Mouse (Mus musculus) neural tube, embryonic 11.5 days (tissue): ENCODE measurements around the gene Sdk2. TPM values are rescaled to one million over a fixed set of nuclear protein-coding genes. Genes with fewer than 3 reads are reported as not detected.
A peak's percentile ranks its signal among the peaks of the same experiment; 100 is the strongest.

Source experiments
- ATAC-seq: fragments of 200-750 bp; cut with Nextera tagmentation; 2 replicates; pipeline ENCODE4 v1.8.0; 2017; ENCODE audit warnings: moderate number of reproducible peaks, mild to moderate bottlenecking, moderate TSS enrichment, moderate library complexity; ENCODE audit not compliant: insufficient read depth, low FRiP score, low TSS enrichment
- DNase-seq: peaks from one replicate; pipeline ENCODE4 v3.0.0-alpha.2; 2015; ENCODE audit warnings: low spot score
- H3K27ac ChIP-seq: fragments of 300-500 bp; sonication (generic); 2 replicates; pipeline ENCODE4 v1.5.1; 2014; ENCODE audit warnings: low read depth, mild to moderate bottlenecking, low read length
- H3K27me3 ChIP-seq: fragments of 300-500 bp; sonication (generic); 2 replicates; pipeline ENCODE4 v1.6.1; 2014; ENCODE audit warnings: mild to moderate bottlenecking, low read length, mixed read lengths; ENCODE audit not compliant: control insufficient read depth, insufficient read depth
- H3K36me3 ChIP-seq: fragments of 300-500 bp; sonication (generic); 2 replicates; pipeline ENCODE4 v1.6.1; 2014; ENCODE audit warnings: mild to moderate bottlenecking, low read length, moderate library complexity, mixed read lengths; ENCODE audit not compliant: control insufficient read depth, insufficient read depth
- H3K4me1 ChIP-seq: fragments of 300-500 bp; sonication (generic); 2 replicates; pipeline ENCODE4 v1.6.1; 2014; ENCODE audit warnings: low read length, mixed read lengths; ENCODE audit not compliant: control insufficient read depth, insufficient read depth
- H3K4me2 ChIP-seq: fragments of 300-500 bp; sonication (generic); 2 replicates; pipeline ENCODE4 v1.6.1; 2014; ENCODE audit warnings: low read depth, mild to moderate bottlenecking, moderate library complexity
- H3K4me3 ChIP-seq: fragments of 300-500 bp; sonication (generic); 2 replicates; pipeline ENCODE4 v1.5.1; 2014; ENCODE audit warnings: low read depth, low read length
- H3K9ac ChIP-seq: fragments of 300-500 bp; sonication (generic); 2 replicates; pipeline ENCODE4 v1.6.1; 2014; ENCODE audit warnings: mild to moderate bottlenecking, low read length
- H3K9me3 ChIP-seq: fragments of 300-500 bp; sonication (generic); 2 replicates; pipeline ENCODE4 v1.6.1; 2016; ENCODE audit warnings: low read length; ENCODE audit not compliant: control insufficient read depth
- WGBS: fragments of 180-500 bp; shearing (Covaris S2); extraction: QIAGEN DNeasy Blood & Tissue Kit; methylation state at CpG from one replicate; pipeline ENCODE4 v1.1.7; 2014; 5-methylcytosine and 5-hydroxymethylcytosine counted together
- polyA plus RNA-seq: library from polyadenylated mRNA; unstranded; fragments of >200 nt; fragmentation: Nextera tagmentation; extraction: Ambion mirVana; gene quantifications from 2 replicates; pipeline ENCODE4 v1.2.1, GENCODE M21; 2014

The Sdk2 gene
- polyA plus RNA-seq, 1 experiment from 2014 or later: 4.2 TPM

GRCm38 (mm10) chr11:113766284-113766985, 300.4 kb downstream of the Sdk2 start:
- WGBS: 44% methylated on average over 10 of the region's 10 CpGs
- no peaks in the 10 kb centered on the region for H3K36me3 ChIP-seq
- H3K9ac ChIP-seq: no peak overlapping the region
- H3K4me2 ChIP-seq: no peak overlapping the region
- H3K4me3 ChIP-seq: no peak overlapping the region
- peaks cover 6% of the 10 kb centered on the region; the same call in 1 of the 2 replicates for H3K4me1 ChIP-seq
- no peak for DNase-seq
- H3K27ac ChIP-seq: no peak overlapping the region
- H3K27me3 ChIP-seq: no peaks in the 10 kb centered on the region
- no peaks in the 10 kb centered on the region for H3K9me3 ChIP-seq
- no peak for ATAC-seq

- no peak for DNase-seq
- Histone ChIP-seq H3K9ac (no peak overlapping the region), H3K27ac (no peak overlapping the region)
Observed at GRCm38 (mm10) chr11:113764132-113764849, 302.6 kb downstream of the Sdk2 start.

GRCm38 (mm10) chr11:113763449-113763848, 303.4 kb downstream of the Sdk2 start:
- ATAC-seq: no peak
- H3K9me3 ChIP-seq: no peaks in the 10 kb centered on the region
- H3K27ac ChIP-seq: no peak overlapping the region

More at GRCm38 (mm10) chr11:113764132-113764849, 302.6 kb downstream of the Sdk2 start:
- 84% methylated on average over 6 of the region's 6 CpGs for WGBS
- peaks cover 9% of the 10 kb centered on the region for H3K4me1 ChIP-seq
- no peak overlapping the region for H3K4me2 ChIP-seq
- H3K4me3 ChIP-seq: no peak overlapping the region
- no peaks in the 10 kb centered on the region for H3K27me3 ChIP-seq
- no peak for ATAC-seq
- no peaks in the 10 kb centered on the region for H3K36me3 ChIP-seq
- no peaks in the 10 kb centered on the region for H3K9me3 ChIP-seq

GRCm38 (mm10) chr11:113762136-113762797, 304.6 kb downstream of the Sdk2 start:
- H3K27me3 ChIP-seq: no peaks in the 10 kb centered on the region
- H3K4me2 ChIP-seq: no peak overlapping the region
- peaks cover 9% of the 10 kb centered on the region for H3K4me1 ChIP-seq
- no peak for DNase-seq
- H3K27ac ChIP-seq: no peak overlapping the region
- no peak overlapping the region for H3K4me3 ChIP-seq
- no peak overlapping the region for H3K9ac ChIP-seq
- H3K36me3 ChIP-seq: no peaks in the 10 kb centered on the region
- 79% methylated on average over 8 of the region's 8 CpGs for whole genome bisulfite sequencing
- no peak for ATAC-seq
- no peaks in the 10 kb centered on the region for H3K9me3 ChIP-seq

More at GRCm38 (mm10) chr11:113763449-113763848, 303.4 kb downstream of the Sdk2 start:
- Histone ChIP-seq H3K27me3 (no peaks in the 10 kb centered on the region), H3K4me3 (no peak overlapping the region), H3K4me1 (peaks cover 9% of the 10 kb centered on the region), H3K9ac (no peak overlapping the region), H3K36me3 (no peaks in the 10 kb centered on the region), H3K4me2 (no peak overlapping the region)
- WGBS: 13% methylated on average over 5 of the region's 5 CpGs
- peak; percentile 35 for DNase-seq

- Histone ChIP-seq H3K9me3 (no peaks in the 10 kb centered on the region), H3K36me3 (no peaks in the 10 kb centered on the region), H3K9ac (no peak overlapping the region), H3K4me3 (no peak overlapping the region), H3K4me2 (no peak overlapping the region), H3K4me1 (peaks cover 9% of the 10 kb centered on the region), H3K27me3 (no peaks in the 10 kb centered on the region), H3K27ac (no peak overlapping the region)
- DNase-seq: no peak
- 86% methylated on average over 7 of the region's 7 CpGs for WGBS
- no peak for ATAC-seq
Observed at GRCm38 (mm10) chr11:113761646-113762045, 305.2 kb downstream of the Sdk2 start.

- no peak overlapping the region; the same call in 1 of the 2 replicates for H3K9ac ChIP-seq
- H3K9me3 ChIP-seq: no peaks in the 10 kb centered on the region
- no peaks in the 10 kb centered on the region for H3K27me3 ChIP-seq
- H3K4me3 ChIP-seq: no peak overlapping the region
- no peaks in the 10 kb centered on the region for H3K36me3 ChIP-seq
- ATAC-seq (no peak), DNase-seq (no peak)
- 64% methylated on average over 7 of the region's 7 CpGs for WGBS
- peaks cover 9% of the 10 kb centered on the region for H3K4me1 ChIP-seq
- H3K4me2 ChIP-seq: no peak overlapping the region
- no peak overlapping the region for H3K27ac ChIP-seq
Observed at GRCm38 (mm10) chr11:113760476-113760875, 306.4 kb downstream of the Sdk2 start.

GRCm38 (mm10) chr11:113758851-113759250, 308.0 kb downstream of the Sdk2 start:
- no peak for ATAC-seq
- H3K4me2 ChIP-seq: no peak overlapping the region
- no peaks in the 10 kb centered on the region for H3K9me3 ChIP-seq
- H3K27me3 ChIP-seq: no peaks in the 10 kb centered on the region
- peaks cover 14% of the 10 kb centered on the region for H3K4me1 ChIP-seq
- H3K27ac ChIP-seq: no peak overlapping the region
- no peak overlapping the region for H3K9ac ChIP-seq
- no peaks in the 10 kb centered on the region for H3K36me3 ChIP-seq
- WGBS: 95% methylated on average over 5 of the region's 5 CpGs
- no peak overlapping the region for H3K4me3 ChIP-seq
- DNase-seq: no peak

- Histone ChIP-seq H3K4me2 (no peak overlapping the region), H3K27me3 (no peaks in the 10 kb centered on the region), H3K36me3 (no peaks in the 10 kb centered on the region), H3K9ac (no peak overlapping the region), H3K9me3 (no peaks in the 10 kb centered on the region), H3K4me1 (peaks cover 8% of the 10 kb centered on the region; the same call in 1 of the 2 replicates), H3K4me3 (no peak overlapping the region), H3K27ac (no peak overlapping the region)
- DNase-seq: no peak
- 94% methylated on average over 12 of the region's 12 CpGs for WGBS
- ATAC-seq: no peak
Observed at GRCm38 (mm10) chr11:113756578-113756977, 310.3 kb downstream of the Sdk2 start.
